Mouse (Mus musculus): Measurements from ENCODE around the gene Gamt. TPM values are rescaled to one million over a fixed set of nuclear protein-coding genes. Genes with fewer than 3 reads are reported as not detected.

The Gamt gene
- polyA plus RNA-seq, 1 experiment from 2014 or later = 30.1 TPM

DNA sequence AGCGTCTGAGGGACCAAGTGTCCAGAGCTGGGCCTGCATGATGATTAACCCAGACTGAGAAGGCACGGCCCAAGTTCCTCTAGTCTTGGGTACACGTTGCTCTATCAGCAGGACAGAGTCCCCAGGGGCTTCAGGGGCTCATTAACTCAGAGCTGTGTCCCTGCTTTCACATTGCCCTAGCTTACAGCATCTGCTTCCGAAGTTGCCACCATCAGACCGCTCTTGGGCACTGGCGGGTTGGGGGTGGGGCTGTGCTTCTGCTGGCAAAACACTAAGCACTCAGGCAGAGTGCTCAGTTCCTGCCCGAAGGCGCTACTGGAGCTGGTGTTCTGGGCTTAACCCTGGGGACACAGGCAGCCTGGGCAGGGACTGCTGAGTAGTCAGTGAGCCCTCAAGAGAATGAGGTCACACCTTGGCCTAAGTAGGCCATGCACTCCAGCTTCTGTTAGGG, 21.1 kb upstream of the Gamt start:
- peak overlapping the region; percentile 31; the same call in 1 of the 2 replicates for H3K9ac ChIP-seq (ENCODE audit: low read depth, low read length)
- H3K4me1 ChIP-seq (replicated peaks; ENCODE audit: control insufficient read depth, insufficient read depth, low read length) = 0 out of 2 replicates have a peak, but pooled peaks cover 5% of the 10 kb centered on the region
- peak overlapping the region; percentile 79 for H3K27ac ChIP-seq (ENCODE audit: low read depth, low read length)
- H3K36me3 ChIP-seq (ENCODE audit: control insufficient read depth, insufficient read depth) = peaks cover 91% of the 10 kb centered on the region
- no peaks in the 10 kb centered on the region for H3K27me3 ChIP-seq (replicated peaks; ENCODE audit: control insufficient read depth, insufficient read depth, low read length)
- H3K4me3 ChIP-seq (ENCODE audit: low read depth, low read length) = no peak overlapping the region
- peak overlapping the region; percentile 9; the same call in 1 of the 2 replicates for H3K4me2 ChIP-seq (replicated peaks; ENCODE audit: low read depth)
- no peaks in the 10 kb centered on the region for H3K9me3 ChIP-seq (ENCODE audit: control insufficient read depth)
- ATAC-seq = peak; percentile 29
- no peak for TF ChIP-seq CTCF (IDR thresholded peaks at IDR 0.05; ENCODE audit: low read depth)
- 53% methylated on average over 8 of the region's 8 CpGs for WGBS

- TF ChIP-seq CTCF (IDR thresholded peaks at IDR 0.05; ENCODE audit: low read depth) = no peak
- Histone ChIP-seq H3K9ac (ENCODE audit: low read depth, low read length) (0 out of 2 replicates have a peak overlapping the region, but pooled peaks have one; percentile 22), H3K9me3 (ENCODE audit: control insufficient read depth) (no peaks in the 10 kb centered on the region), H3K27me3 (replicated peaks; ENCODE audit: control insufficient read depth, insufficient read depth, low read length) (no peaks in the 10 kb centered on the region), H3K36me3 (ENCODE audit: control insufficient read depth, insufficient read depth) (peaks cover 90% of the 10 kb centered on the region), H3K4me3 (ENCODE audit: low read depth, low read length) (no peak overlapping the region), H3K4me1 (replicated peaks; ENCODE audit: control insufficient read depth, insufficient read depth, low read length) (0 out of 2 replicates have a peak, but pooled peaks cover 5% of the 10 kb centered on the region), H3K4me2 (replicated peaks; ENCODE audit: low read depth) (peak overlapping the region; percentile 9; the same call in 1 of the 2 replicates), H3K27ac (ENCODE audit: low read depth, low read length) (peak overlapping the region; percentile 79)
- 45% methylated on average over 7 of the region's 7 CpGs for WGBS
- peak; percentile 54 for ATAC-seq
Measured at GRCm38 (mm10) chr10:80281304-80281703, 20.5 kb upstream of the Gamt start.

- H3K9ac ChIP-seq (ENCODE audit: low read depth, low read length) = no peak overlapping the region
- ATAC-seq = no peak
- H3K4me2 ChIP-seq (replicated peaks; ENCODE audit: low read depth) = no peak overlapping the region
- 87% methylated on average over 12 of the region's 12 CpGs for WGBS
- H3K36me3 ChIP-seq (ENCODE audit: control insufficient read depth, insufficient read depth) = peaks cover 88% of the 10 kb centered on the region
- no peak overlapping the region for H3K27ac ChIP-seq (ENCODE audit: low read depth, low read length)
- H3K4me3 ChIP-seq (ENCODE audit: low read depth, low read length) = no peak overlapping the region
- H3K27me3 ChIP-seq (replicated peaks; ENCODE audit: control insufficient read depth, insufficient read depth, low read length) = no peaks in the 10 kb centered on the region
- 0 out of 2 replicates have a peak, but pooled peaks cover 5% of the 10 kb centered on the region for H3K4me1 ChIP-seq (replicated peaks; ENCODE audit: control insufficient read depth, insufficient read depth, low read length)
- no peaks in the 10 kb centered on the region for H3K9me3 ChIP-seq (ENCODE audit: control insufficient read depth)
- no peak for TF ChIP-seq CTCF (IDR thresholded peaks at IDR 0.05; ENCODE audit: low read depth)
Measured at GRCm38 (mm10) chr10:80279273-80279672, 18.5 kb upstream of the Gamt start.

GRCm38 (mm10) chr10:80278390-80278789, 17.6 kb upstream of the Gamt start:
- H3K4me2 ChIP-seq (replicated peaks; ENCODE audit: low read depth) = no peak overlapping the region
- H3K9me3 ChIP-seq (ENCODE audit: control insufficient read depth) = no peaks in the 10 kb centered on the region
- H3K4me1 ChIP-seq (replicated peaks; ENCODE audit: control insufficient read depth, insufficient read depth, low read length) = 0 out of 2 replicates have a peak, but pooled peaks cover 5% of the 10 kb centered on the region
- peaks cover 80% of the 10 kb centered on the region for H3K36me3 ChIP-seq (ENCODE audit: control insufficient read depth, insufficient read depth)
- ATAC-seq = no peak
- WGBS = 92% methylated on average over 9 of the region's 9 CpGs
- H3K9ac ChIP-seq (ENCODE audit: low read depth, low read length) = no peak overlapping the region
- no peaks in the 10 kb centered on the region for H3K27me3 ChIP-seq (replicated peaks; ENCODE audit: control insufficient read depth, insufficient read depth, low read length)
- H3K4me3 ChIP-seq (ENCODE audit: low read depth, low read length) = no peak overlapping the region
- no peak for TF ChIP-seq CTCF (IDR thresholded peaks at IDR 0.05; ENCODE audit: low read depth)
- 0 out of 2 replicates have a peak overlapping the region, but pooled peaks have one; percentile 21 for H3K27ac ChIP-seq (ENCODE audit: low read depth, low read length)

GRCm38 (mm10) chr10:80276238-80276637, 15.4 kb upstream of the Gamt start:
- Histone ChIP-seq H3K27me3 (replicated peaks; ENCODE audit: control insufficient read depth, insufficient read depth, low read length) (no peaks in the 10 kb centered on the region), H3K9me3 (ENCODE audit: control insufficient read depth) (no peaks in the 10 kb centered on the region), H3K4me1 (replicated peaks; ENCODE audit: control insufficient read depth, insufficient read depth, low read length) (0 out of 2 replicates have a peak, but pooled peaks cover 3% of the 10 kb centered on the region), H3K27ac (ENCODE audit: low read depth, low read length) (no peak overlapping the region), H3K4me3 (ENCODE audit: low read depth, low read length) (no peak overlapping the region), H3K36me3 (ENCODE audit: control insufficient read depth, insufficient read depth) (peaks cover 69% of the 10 kb centered on the region), H3K9ac (ENCODE audit: low read depth, low read length) (no peak overlapping the region), H3K4me2 (replicated peaks; ENCODE audit: low read depth) (no peak overlapping the region)
- 44% methylated on average over 5 of the region's 5 CpGs for WGBS
- ATAC-seq = peak; percentile 70
- 0 out of 2 replicates have a peak, but pooled peaks have one; percentile 5 for TF ChIP-seq CTCF (IDR thresholded peaks at IDR 0.05; ENCODE audit: low read depth)

GRCm38 (mm10) chr10:80273847-80274246, 13.0 kb upstream of the Gamt start:
- H3K36me3 ChIP-seq (ENCODE audit: control insufficient read depth, insufficient read depth) = peaks cover 50% of the 10 kb centered on the region
- TF ChIP-seq CTCF (IDR thresholded peaks at IDR 0.05; ENCODE audit: low read depth) = no peak
- H3K27me3 ChIP-seq (replicated peaks; ENCODE audit: control insufficient read depth, insufficient read depth, low read length) = no peaks in the 10 kb centered on the region
- no peak overlapping the region for H3K4me3 ChIP-seq (ENCODE audit: low read depth, low read length)
- no peaks in the 10 kb centered on the region for H3K9me3 ChIP-seq (ENCODE audit: control insufficient read depth)
- H3K9ac ChIP-seq (ENCODE audit: low read depth, low read length) = no peak overlapping the region
- 0 out of 2 replicates have a peak overlapping the region, but pooled peaks have one; percentile 7 for H3K4me2 ChIP-seq (replicated peaks; ENCODE audit: low read depth)
- H3K4me1 ChIP-seq (replicated peaks; ENCODE audit: control insufficient read depth, insufficient read depth, low read length) = 0 out of 2 replicates have a peak, but pooled peaks cover 6% of the 10 kb centered on the region
- H3K27ac ChIP-seq (ENCODE audit: low read depth, low read length) = peak overlapping the region; percentile 23; the same call in 1 of the 2 replicates
- WGBS = 77% methylated on average over 3 of the region's 3 CpGs
- no peak for ATAC-seq
